Mouse (Mus musculus): Measurements from ENCODE around the gene Cemip.

Cemip gene

GRCm38 (mm10) chr7:83886366-83887129, 199.8 kb downstream of the Cemip start:
- peak; percentile 55 for DNase-seq

GRCm38 (mm10) chr7:83885835-83886234, 200.5 kb downstream of the Cemip start:
- DNase-seq = peak; percentile 32

- DNase-seq = peak; percentile 45
Observed at GRCm38 (mm10) chr7:83884921-83885532, 201.3 kb downstream of the Cemip start.

GRCm38 (mm10) chr7:83884021-83884658, 202.2 kb downstream of the Cemip start, which contains the start of the genes Tlnrd1 and Mesd:
Gene Tlnrd1, minus strand, starts transcription at chr7:83884305.
Gene Mesd, plus strand, starts transcription at chr7:83884466.
- DNase-seq = peak; percentile 93

- DNase-seq = peak; percentile 86
Observed at GRCm38 (mm10) chr7:83883276-83884020, 202.9 kb downstream of the Cemip start.

Data from lung, postnatal 36 days (tissue).